In genomic region chr17:13699716-13700115, GRCm38 (mm10) we compare ENCODE assay signal across 9 mouse cellular contexts.
A peak's percentile ranks its signal among the peaks of the same experiment; 100 is the strongest.
DNase-seq lines count a peak whose midpoint lies in the region; ATAC-seq and TF ChIP-seq lines count a peak whose summit lies in the region.
"Had no signal": no experiment of that assay in that cellular context is flagged by ENCODE, and none has a peak within 500 bp of the region (broad histone marks: within the 10 kb centered on the region; RNA-seq: fewer than 3 reads in every experiment).

No protein-coding gene starts in this region.

- TF ChIP-seq CTCF in ES-Bruce4 (IDR thresholded peaks at IDR 0.05; ENCODE audit: low read depth, low read length): no peak
- no peak for TF ChIP-seq CTCF in thymus, adult 2 months (IDR thresholded peaks at IDR 0.05; ENCODE audit: borderline replicate concordance, control insufficient read depth, extremely low read depth, insufficient read depth, low read length, poor library complexity)

- no peak; the same call in 1 of the 2 replicates for ATAC-seq in forebrain, embryonic 12.5 days (ENCODE audit: low FRiP score)
- no peak for ATAC-seq in hindbrain, embryonic 14.5 days (ENCODE audit: low FRiP score)
- ATAC-seq in liver, embryonic 13.5 days (ENCODE audit: low read depth): peak; percentile 31

- peak overlapping the region; percentile 67 for H3K27ac ChIP-seq in ES-Bruce4 (ENCODE audit: insufficient read depth, low read length)
- H3K27ac ChIP-seq in forebrain, embryonic 12.5 days: peak overlapping the region; percentile 59; the same call in 1 of the 2 replicates
- H3K27ac ChIP-seq in hindbrain, embryonic 14.5 days: peak overlapping the region; percentile 18; the same call in 1 of the 2 replicates
- peak overlapping the region; percentile 60 for H3K27ac ChIP-seq in liver, embryonic 13.5 days
- H3K27ac ChIP-seq in thymus, adult 2 months (ENCODE audit: control insufficient read depth, insufficient read depth, low read length): no peak overlapping the region
- H3K27ac ChIP-seq: macrophage had no signal

- H3K4me2 ChIP-seq in forebrain, embryonic 12.5 days: no peak overlapping the region
- no peak overlapping the region for H3K4me2 ChIP-seq in hindbrain, embryonic 14.5 days (replicated peaks)
- 0 out of 2 replicates have a peak overlapping the region, but pooled peaks have one; percentile 4 for H3K4me2 ChIP-seq in liver, embryonic 13.5 days

- no peak for DNase-seq in hindbrain, embryonic 14.5 days (ENCODE audit: low spot score)
- DNase-seq in liver, embryonic 13.5 days: no peak
- DNase-seq in yolk sac, embryonic 10.5 days (ENCODE audit: low spot score): peak; percentile 64
- no peak for DNase-seq in thymus, adult 2 months
- DNase-seq in testis, postnatal 10 days (ENCODE audit: low spot score): no peak
- no peak for DNase-seq in retina, postnatal 1 day

- no peak overlapping the region for H3K4me3 ChIP-seq in ES-Bruce4 (ENCODE audit: low read depth, low read length)
- no peak overlapping the region for H3K4me3 ChIP-seq in forebrain, embryonic 12.5 days (replicated peaks)
- no peak overlapping the region for H3K4me3 ChIP-seq in hindbrain, embryonic 14.5 days (replicated peaks; ENCODE audit: low read length)
- no peak overlapping the region for H3K4me3 ChIP-seq in liver, embryonic 13.5 days (replicated peaks)
- no peak overlapping the region for H3K4me3 ChIP-seq in thymus, adult 2 months (ENCODE audit: control insufficient read depth, insufficient read depth, low read length)

- H3K36me3 ChIP-seq in ES-Bruce4 (ENCODE audit: control insufficient read depth, insufficient read depth, low read length, poor library complexity, severe bottlenecking): no peaks in the 10 kb centered on the region
- no peaks in the 10 kb centered on the region for H3K36me3 ChIP-seq in forebrain, embryonic 12.5 days (replicated peaks)
- H3K36me3 ChIP-seq in hindbrain, embryonic 14.5 days (replicated peaks; ENCODE audit: control insufficient read depth, insufficient read depth): no peaks in the 10 kb centered on the region
- H3K36me3 ChIP-seq in liver, embryonic 13.5 days: no peaks in the 10 kb centered on the region
- H3K36me3 ChIP-seq in thymus, adult 2 months (ENCODE audit: control insufficient read depth, insufficient read depth, low read length): no peaks in the 10 kb centered on the region

- H3K9ac ChIP-seq in ES-Bruce4 (ENCODE audit: low read depth, poor library complexity, severe bottlenecking): no peak overlapping the region
- H3K9ac ChIP-seq in forebrain, embryonic 12.5 days: no peak overlapping the region
- no peak overlapping the region for H3K9ac ChIP-seq in hindbrain, embryonic 14.5 days
- H3K9ac ChIP-seq in liver, embryonic 13.5 days: no peak overlapping the region

- TF ChIP-seq EP300 in ES-Bruce4 (IDR thresholded peaks at IDR 0.05; ENCODE audit: insufficient read depth, low read depth, low read length): no peak

- H3K4me1 ChIP-seq in ES-Bruce4 (ENCODE audit: control insufficient read depth, insufficient read depth, low read length): peaks cover 7% of the 10 kb centered on the region
- H3K4me1 ChIP-seq in forebrain, embryonic 12.5 days: peaks cover 23% of the 10 kb centered on the region
- peaks cover 7% of the 10 kb centered on the region; the same call in 1 of the 2 replicates for H3K4me1 ChIP-seq in hindbrain, embryonic 14.5 days (replicated peaks; ENCODE audit: control insufficient read depth, insufficient read depth, low read length)
- peaks cover 24% of the 10 kb centered on the region for H3K4me1 ChIP-seq in liver, embryonic 13.5 days (replicated peaks)
- no peaks in the 10 kb centered on the region; the same call in 1 of the 2 replicates for H3K4me1 ChIP-seq in thymus, adult 2 months (replicated peaks; ENCODE audit: control insufficient read depth, insufficient read depth, low read length)

- H3K9me3 ChIP-seq in ES-Bruce4 (replicated peaks; ENCODE audit: control insufficient read depth, insufficient read depth, low read length, poor library complexity, severe bottlenecking): no peaks in the 10 kb centered on the region
- no peaks in the 10 kb centered on the region for H3K9me3 ChIP-seq in forebrain, embryonic 12.5 days
- H3K9me3 ChIP-seq in hindbrain, embryonic 14.5 days (ENCODE audit: control insufficient read depth, low read length): no peaks in the 10 kb centered on the region
- no peaks in the 10 kb centered on the region for H3K9me3 ChIP-seq in liver, embryonic 13.5 days (replicated peaks)

- WGBS in forebrain, embryonic 12.5 days: 71% methylated on average over 7 of the region's 7 CpGs
- WGBS in hindbrain, embryonic 14.5 days: 62% methylated on average over 7 of the region's 7 CpGs
- 31% methylated on average over 7 of the region's 7 CpGs for WGBS in liver, embryonic 13.5 days (ENCODE audit: insufficient replicate concordance)
- WGBS in thymus, adult 2 months: 92% methylated on average over 7 of the region's 7 CpGs

- no peaks in the 10 kb centered on the region for H3K27me3 ChIP-seq in ES-Bruce4 (ENCODE audit: control insufficient read depth, insufficient read depth, low read length, poor library complexity, severe bottlenecking)
- no peaks in the 10 kb centered on the region for H3K27me3 ChIP-seq in forebrain, embryonic 12.5 days
- no peaks in the 10 kb centered on the region for H3K27me3 ChIP-seq in hindbrain, embryonic 14.5 days (ENCODE audit: control insufficient read depth, insufficient read depth, low read length)
- H3K27me3 ChIP-seq in liver, embryonic 13.5 days: no peaks in the 10 kb centered on the region
- H3K27me3 ChIP-seq in thymus, adult 2 months (ENCODE audit: control insufficient read depth, insufficient read depth, low read length): no peaks in the 10 kb centered on the region

- TF ChIP-seq POLR2A in ES-Bruce4 (IDR thresholded peaks at IDR 0.05; ENCODE audit: insufficient read depth, low read length): no peak
- no peak for TF ChIP-seq POLR2A in thymus, adult 2 months (IDR thresholded peaks at IDR 0.05; ENCODE audit: control insufficient read depth, extremely low read depth, insufficient read depth, low read length, poor library complexity)
